Mouse (Mus musculus): ENCODE results near the gene Sub1. TPM values are rescaled to one million over a fixed set of nuclear protein-coding genes. Genes with fewer than 3 reads are reported as not detected.

The Sub1 gene
- 341 and 370 TPM in 2 replicates for total RNA-seq (2014; fragmentation: Nextera tagmentation)
- 614 and 656 TPM in 2 replicates for total RNA-seq (2017)

DNA sequence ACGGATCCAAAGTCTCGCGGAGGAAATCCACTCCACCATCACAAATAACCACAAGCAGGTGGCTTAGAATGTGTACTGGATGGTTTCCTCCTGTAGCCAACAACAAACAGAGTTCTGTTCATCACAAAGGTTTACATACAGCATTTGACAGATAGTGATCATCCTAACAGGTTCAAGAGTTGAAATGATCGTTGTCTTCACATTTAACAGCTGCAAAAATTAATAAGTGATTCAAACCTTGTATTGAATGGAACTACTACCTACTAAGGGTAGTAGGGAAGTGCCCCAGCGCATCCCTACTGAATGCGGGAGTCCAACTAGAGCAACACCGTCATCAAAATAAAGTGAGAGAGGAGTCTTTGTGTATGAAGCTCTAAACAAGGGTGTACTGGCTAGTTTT, at the start of gene Sub1:
Gene Sub1 (minus strand): TSS at position 101 of the 400 bp plus-strand sequence.
- ATAC-seq (replicated peaks; ENCODE audit: low FRiP score, low TSS enrichment, poor library complexity, severe bottlenecking), result no peak

DNA sequence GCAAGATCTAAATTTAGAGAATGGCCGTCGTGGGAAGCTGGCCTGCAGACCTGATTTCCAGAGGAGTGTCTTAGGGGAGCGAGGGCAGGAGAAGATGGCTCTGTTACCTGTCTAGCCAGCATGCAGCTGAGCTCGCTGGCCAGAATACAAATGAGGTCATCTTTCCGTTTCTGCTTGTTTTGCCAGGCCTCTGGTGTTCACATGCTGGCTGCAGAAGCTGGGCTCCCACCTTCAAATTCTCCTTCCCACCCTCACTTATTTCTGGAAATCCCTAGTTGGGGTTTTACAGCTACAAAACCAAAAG, 43.6 kb upstream of the Sub1 start:
- ATAC-seq (replicated peaks; ENCODE audit: low FRiP score, low TSS enrichment, poor library complexity, severe bottlenecking), result no peak

DNA sequence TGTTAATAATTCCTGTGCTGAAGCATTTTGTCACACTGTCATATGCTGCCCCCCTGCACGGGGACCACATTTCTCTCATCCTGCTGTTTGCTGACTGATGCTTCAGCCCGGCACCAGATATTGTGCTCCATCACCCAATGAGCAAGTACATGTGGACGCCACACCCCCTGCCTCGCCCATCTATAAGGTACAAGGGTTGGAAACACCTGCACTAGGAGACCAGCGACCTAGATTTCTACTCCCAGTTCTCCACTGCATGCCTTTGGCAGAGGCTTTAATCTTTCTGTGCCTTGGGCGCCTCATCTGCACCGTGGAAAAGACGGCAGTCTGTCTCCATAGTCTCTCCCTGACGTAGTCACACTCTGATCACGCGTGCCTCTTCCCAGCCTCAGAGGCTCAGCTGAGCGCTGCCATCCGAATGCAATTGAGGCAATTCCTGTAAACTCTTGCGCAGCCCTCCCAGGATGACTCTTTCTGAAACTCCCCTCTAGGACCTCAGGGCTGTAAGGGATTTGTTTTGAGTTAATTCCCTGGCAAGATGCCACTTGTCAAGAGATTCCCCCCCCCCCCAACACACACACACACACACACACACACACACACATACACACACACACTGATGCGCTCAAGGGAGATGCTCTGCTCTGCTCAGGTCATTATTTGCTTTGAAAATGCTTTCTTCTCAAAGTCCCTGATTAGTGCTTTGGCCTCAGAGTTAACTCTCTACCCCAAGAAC, 43.1 kb upstream of the Sub1 start:
- ATAC-seq (replicated peaks; ENCODE audit: low FRiP score, low TSS enrichment, poor library complexity, severe bottlenecking), result no peak

DNA sequence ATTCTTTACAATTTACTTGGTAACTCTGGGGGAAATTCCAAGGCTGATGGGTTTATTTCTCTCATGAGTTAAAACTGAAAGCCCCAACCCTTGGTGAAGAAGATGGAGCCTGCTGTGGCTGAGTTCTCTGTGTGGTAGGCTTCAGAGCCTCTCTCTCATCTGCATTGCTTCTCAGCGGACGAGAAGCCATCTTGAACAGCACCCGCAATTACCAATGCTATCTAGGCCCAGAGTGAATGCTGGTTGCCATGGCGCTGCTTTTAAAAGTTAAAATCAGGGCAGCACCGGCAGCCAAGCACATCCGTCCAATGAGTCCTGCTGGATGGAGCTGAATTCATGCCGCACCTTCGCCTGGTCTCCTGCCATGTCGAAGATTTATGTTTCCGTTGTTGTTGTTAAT, 42.5 kb upstream of the Sub1 start:
- no peak for ATAC-seq (replicated peaks; ENCODE audit: low FRiP score, low TSS enrichment, poor library complexity, severe bottlenecking)

DNA sequence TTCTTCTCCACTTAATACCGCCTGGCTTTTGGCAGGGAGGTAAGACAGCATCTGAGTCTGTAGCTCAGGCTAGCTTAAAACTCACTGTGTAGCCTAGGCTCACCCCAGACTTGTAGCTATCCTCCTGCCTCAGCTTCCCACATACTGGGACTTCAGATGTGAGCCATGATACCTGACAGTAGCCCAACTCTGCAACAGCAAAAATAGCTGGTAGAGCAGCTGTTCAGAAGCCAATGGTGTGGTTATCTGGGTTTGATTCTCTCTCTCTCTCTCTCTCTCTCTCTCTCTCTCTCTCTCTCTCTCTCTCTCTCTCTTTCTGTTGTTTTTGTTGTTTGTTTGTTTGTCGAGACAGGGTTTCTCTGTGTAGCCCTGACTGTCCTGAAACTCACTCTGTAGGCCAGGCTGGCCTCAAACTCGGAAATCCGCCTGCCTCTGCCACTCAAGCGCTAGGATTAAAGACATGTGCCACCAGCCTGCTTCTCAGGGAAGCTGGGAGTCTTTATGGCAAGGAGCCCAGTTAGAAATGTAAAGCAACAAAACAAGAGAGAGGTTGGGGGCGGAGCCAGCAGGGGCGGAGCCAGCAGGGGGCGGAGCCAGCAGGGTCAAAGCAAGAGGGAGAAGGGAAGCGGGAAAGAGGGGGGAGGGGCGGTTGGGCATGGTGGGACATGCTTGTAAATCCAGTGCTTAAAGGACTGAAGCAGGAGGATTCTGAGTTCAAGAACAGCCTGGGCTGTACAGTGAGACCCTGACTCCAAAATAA, 41.3 kb upstream of the Sub1 start:
- no peak for ATAC-seq (replicated peaks; ENCODE audit: low FRiP score, low TSS enrichment, poor library complexity, severe bottlenecking)

DNA sequence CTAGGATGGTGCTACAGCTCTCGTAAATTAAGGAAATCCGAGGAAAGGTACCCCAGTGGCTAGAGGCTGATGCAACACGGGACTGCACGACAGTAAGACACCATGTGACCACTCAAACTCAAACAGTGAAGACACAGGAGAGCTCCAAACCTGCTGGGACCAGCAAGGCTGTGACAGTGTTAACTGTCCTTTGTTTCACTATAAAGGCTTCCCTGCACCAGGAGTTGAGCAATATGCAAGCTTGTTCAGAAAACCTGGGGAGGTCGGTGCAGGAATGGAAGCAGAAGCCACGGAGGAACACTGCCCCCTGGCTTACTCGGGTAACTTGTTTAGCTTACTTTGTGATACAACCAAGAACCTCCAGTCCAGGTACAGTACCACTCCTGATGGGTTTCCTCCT, 40.4 kb upstream of the Sub1 start:
- ATAC-seq (replicated peaks; ENCODE audit: low FRiP score, low TSS enrichment, poor library complexity, severe bottlenecking), result no peak

DNA sequence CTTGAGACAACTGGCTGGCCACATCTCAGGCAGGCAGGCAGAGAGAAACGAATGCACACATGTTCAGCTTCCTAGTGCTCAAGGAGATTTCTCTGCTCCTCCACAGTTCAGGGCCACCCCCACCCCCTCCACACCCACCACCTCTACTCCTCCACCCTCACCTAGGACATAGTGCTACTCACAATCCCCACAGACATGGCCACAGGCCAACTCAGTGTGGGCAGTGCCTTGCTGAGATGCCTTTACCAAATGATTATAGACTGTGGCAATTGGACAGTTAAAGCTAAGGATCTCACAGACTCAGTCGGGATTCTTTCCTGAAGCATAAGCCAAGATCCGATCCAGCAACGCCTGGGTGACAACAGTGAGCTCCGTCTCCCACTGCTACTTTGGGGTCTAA, 39.9 kb upstream of the Sub1 start:
- no peak for ATAC-seq (replicated peaks; ENCODE audit: low FRiP score, low TSS enrichment, poor library complexity, severe bottlenecking)

DNA sequence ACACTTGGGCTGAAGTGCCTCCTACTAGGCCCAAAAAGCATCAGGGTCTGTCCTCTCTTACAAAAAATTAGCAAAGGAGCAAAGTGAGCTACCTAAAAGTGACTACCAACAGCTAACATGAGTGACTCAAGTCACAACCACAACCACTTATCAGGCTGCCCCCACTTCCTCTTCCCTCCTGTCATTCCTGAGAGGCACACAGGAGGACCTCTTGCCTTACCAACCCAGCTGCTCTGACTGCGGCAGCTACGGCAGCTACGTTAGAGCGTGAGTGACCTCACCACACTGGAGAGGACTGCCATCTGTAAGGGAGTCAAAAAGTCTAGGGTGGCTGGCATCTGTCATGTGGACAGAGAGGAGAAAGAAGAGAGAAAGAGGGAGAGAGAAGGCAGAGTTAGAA, 37.5 kb upstream of the Sub1 start:
- ATAC-seq (replicated peaks; ENCODE audit: low FRiP score, low TSS enrichment, poor library complexity, severe bottlenecking), result peak; percentile 65

DNA sequence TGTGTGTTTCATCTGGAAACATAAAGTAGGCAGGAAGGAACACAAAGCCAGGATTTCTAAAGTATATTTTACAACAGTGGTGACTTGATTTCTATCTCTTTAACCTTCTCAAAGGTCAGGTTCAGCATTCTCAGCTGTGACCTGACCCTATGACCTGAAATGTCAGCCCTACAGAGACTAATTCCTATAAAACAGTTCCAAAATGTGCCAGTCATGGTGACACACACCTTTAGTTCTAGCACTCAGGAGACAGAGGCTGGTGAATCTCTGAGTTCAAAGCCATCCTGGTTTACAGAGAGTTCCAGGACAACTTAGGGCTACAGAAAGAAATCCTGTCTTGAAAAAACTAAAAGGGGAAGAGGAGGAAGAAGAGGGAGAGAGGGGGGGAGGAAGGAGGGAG, 36.4 kb upstream of the Sub1 start:
- ATAC-seq (replicated peaks; ENCODE audit: low FRiP score, low TSS enrichment, poor library complexity, severe bottlenecking), result no peak

DNA sequence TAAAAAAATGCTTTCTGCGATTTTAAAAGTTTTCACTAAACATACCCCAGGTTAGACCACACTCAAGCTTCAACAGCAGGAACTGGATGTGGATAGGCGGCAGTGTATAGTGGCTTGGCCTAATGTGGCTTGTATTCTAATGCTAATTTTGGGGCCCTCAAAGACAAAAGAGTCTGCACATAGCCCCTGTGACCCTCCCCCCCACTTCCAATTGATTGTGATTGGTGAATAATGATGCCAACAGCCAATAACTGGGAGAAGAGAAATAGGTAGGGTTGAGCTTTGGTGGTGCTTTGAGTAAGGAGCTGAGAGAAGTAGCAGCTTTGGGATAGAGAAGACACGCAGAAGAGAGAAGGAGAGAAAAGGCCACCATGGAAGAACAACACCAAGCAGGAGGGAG, 35.7 kb upstream of the Sub1 start:
- ATAC-seq (replicated peaks; ENCODE audit: low FRiP score, low TSS enrichment, poor library complexity, severe bottlenecking), result no peak

DNA sequence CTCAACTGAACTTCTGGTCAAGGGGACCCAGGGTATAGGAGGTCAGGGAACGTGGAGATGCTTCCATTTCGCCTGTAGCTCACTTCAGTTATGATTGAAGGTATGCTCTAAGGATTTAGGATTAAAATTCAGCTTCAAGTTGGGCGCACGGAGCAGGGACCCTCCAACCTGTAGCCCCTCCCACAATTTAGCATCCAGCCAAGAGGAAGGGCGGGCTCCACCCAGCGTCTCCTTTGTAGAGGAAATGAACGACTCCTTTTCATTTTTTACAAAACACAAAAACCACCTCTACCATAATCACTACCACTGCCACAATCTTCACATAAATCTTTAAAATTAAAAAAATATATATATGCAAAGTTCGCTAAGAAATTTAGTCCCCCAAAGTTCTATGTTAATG, 35.1 kb upstream of the Sub1 start:
- no peak for ATAC-seq (replicated peaks; ENCODE audit: low FRiP score, low TSS enrichment, poor library complexity, severe bottlenecking)

DNA sequence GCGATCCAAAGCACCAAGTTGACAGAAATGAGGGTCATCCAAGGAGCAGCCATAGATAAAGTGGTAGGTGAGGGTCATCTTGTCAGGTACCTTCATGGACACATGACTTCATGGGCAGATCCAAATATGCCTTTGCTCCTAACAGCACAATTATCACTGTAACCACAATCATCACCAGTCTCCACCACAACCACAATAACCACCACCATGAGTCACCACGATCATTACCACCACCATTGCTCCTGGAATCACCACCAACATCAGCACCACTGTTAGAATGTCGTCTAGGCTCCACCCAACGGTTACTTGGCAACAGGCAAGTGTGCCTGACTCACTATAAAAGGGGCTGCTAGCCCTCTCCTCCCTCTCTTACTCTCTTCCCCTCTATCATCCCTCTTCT, 33.4 kb upstream of the Sub1 start:
- ATAC-seq (replicated peaks; ENCODE audit: low FRiP score, low TSS enrichment, poor library complexity, severe bottlenecking), result no peak

DNA sequence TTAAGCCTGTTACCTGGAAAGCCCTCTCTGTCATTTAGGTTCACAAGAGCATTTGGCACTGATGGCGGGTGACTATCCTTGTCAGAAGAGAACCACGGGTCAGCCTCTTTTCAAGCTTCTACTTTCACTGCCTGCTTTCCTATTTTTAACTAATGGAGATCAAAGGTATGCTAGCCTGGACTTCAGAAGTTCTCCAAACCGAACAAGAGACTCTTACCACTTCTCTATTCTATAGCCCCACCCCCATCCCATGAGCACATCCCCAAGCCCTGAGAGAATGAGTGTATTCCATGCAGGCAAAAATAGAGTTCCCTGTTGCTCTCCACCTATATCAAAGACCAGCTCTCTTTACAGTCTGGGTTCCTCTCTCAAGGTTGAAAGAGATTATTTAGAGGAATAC, 31.0 kb upstream of the Sub1 start:
- no peak for ATAC-seq (replicated peaks; ENCODE audit: low FRiP score, low TSS enrichment, poor library complexity, severe bottlenecking)

DNA sequence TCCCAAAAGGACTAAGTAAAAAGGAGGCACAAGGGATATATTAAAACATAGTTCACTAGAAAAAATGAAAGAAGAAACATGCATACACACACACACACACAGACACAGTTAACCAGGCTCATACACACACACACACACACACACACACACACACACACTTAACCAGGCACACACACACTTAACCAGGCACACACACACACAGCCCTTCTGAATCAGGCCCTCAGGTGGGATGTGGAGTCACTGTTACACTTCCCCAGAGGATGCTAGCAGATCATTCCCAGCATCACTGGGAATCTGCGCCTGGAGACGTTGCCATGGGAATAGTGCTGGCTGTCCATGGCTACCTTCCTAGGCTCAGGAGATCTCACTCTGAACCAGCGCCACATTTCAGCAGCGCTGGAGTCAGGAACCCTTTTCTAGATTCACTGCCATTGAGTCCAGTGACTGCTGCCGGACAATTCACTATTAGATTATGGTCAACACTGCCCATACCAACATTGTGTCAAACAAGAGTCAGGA, 30.2 kb upstream of the Sub1 start:
- ATAC-seq (replicated peaks; ENCODE audit: low FRiP score, low TSS enrichment, poor library complexity, severe bottlenecking), result no peak

DNA sequence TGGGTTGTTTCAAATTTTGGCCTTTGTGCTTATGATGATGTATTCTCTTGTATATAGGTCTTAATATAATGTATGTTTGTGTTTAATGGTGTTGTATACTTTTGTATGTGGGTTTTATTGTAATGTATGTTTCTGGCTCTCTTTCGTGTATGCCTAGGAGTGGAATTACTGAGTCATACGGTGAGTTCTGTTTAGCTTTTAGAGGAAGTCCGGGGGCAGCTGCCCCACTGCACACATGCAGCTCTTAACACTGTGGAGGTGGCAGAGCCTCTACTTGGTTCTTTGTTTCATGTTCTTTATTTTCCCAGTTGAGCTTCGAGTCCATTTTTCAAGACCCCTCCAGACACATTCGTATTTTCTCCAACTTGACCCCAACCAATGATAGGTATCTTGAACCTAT, 29.2 kb upstream of the Sub1 start:
- ATAC-seq (replicated peaks; ENCODE audit: low FRiP score, low TSS enrichment, poor library complexity, severe bottlenecking), result no peak

DNA sequence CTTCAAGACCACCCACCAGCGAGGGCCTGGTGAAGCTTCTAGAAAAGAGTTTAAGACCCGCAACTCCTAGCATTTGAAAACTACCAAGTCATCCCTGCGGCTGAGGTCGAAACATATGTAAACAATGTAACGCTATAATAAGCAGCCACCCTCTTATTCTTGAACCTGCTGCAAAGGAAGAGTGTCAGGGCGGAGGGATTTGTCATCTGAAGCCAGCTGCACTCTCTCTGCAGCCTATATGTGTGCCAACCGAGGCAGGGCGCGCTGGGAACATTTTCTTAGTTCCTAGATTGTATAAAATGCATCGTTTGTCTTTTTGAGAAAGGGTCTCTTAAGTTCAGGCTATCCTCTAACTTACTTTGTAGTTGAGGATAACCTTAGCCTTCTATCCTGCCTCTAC, 28.6 kb upstream of the Sub1 start:
- no peak for ATAC-seq (replicated peaks; ENCODE audit: low FRiP score, low TSS enrichment, poor library complexity, severe bottlenecking)

DNA sequence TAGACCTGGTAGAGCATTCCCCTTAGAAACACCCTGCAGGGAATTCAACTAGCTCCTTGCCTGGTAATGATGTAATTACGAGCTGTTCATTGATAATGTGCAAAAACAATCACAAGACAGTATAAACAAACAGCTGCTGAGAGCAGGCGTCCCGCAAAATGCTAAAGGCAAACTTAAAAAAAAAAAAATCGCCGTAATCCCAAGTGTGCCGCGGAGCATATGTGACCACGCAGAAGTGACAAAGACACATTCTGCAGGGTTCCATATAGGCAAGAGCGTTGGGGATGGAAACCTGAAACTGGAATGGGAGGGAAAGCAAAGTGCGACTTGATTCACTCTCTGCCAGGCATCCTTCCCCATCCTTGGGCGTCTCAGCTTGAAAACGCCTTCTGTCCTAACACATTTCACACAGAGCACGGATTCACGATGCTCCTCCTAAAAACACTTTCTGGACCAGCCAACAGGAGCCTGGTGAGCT, 28.0 kb upstream of the Sub1 start:
- ATAC-seq (replicated peaks; ENCODE audit: low FRiP score, low TSS enrichment, poor library complexity, severe bottlenecking), result no peak

DNA sequence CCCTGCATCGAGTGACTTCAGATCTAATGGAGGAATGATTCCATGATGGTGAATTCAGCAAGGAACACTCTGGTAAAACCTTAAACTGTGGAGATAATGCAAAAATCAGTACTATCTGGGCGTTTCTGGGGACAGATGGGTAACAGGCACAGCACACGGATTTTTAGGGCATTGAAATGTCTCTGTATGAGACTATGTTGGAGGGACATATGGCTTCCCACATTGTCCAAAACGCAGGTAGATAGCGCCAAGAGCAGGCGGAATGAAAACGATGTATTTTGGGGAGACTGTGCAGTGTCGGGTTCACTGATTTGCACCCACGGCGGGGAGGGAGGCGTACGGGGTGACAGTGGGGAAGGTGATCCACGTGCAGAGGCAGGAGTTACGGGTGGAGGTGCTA, 22.7 kb upstream of the Sub1 start:
- no peak for ATAC-seq (replicated peaks; ENCODE audit: low FRiP score, low TSS enrichment, poor library complexity, severe bottlenecking)

DNA sequence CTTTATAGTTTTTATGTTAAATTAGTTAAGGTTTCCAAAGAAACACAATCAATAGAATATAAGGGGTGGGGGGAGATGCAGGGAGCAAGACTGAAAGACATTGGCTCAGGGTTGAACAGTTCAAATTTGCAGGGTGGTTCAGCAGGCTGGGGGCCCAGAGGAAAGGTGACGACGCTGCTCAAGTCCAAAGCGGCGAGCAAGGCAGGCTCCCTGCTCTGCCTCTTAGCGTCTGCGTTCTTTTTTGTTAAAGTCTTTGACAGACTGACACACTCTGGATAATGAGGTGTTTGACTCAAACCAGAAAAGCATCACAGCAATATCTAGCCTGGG, 21.6 kb upstream of the Sub1 start:
- no peak for ATAC-seq (replicated peaks; ENCODE audit: low FRiP score, low TSS enrichment, poor library complexity, severe bottlenecking)

DNA sequence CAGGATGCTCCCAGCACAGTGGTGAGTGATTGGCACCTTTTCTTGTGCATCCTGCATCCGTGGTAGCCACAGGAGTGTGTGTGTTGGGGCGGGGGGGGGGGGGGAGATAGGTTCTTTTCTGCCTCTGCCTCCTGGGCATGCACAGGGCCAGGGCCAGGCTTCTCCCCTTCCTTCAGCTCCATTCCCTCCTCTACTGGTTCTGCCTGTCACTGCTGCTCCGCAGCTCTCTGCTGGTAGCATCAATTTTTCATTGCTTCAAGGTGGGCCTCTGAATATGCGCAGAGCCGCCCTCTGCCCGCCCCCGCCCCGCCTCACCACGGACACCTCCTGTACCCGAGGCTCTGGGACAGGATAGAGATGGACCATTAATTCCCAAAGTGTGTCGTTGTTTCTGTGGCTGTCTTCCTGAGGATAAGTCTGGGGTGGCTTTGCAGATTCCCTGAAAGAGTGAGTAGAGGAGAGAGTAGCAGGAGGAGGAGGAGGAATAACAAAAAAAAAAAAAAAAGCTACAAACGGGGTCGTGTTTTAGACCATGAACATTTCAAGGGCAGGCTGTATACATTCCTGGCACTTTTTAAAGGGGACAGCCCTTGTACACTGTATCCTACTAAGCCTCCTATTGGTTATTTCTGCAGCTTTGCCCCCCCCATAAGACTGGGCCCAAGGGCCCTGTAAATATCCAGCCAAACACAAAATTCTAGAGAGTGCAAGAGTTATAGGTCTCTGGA, 21.1 kb upstream of the Sub1 start:
- ATAC-seq (replicated peaks; ENCODE audit: low FRiP score, low TSS enrichment, poor library complexity, severe bottlenecking), result no peak
